Comparison of ENCODE assay signal across 22 mouse cellular contexts in genomic region chr9:69128335-69128734, GRCm38 (mm10).
"Had no signal": no experiment of that assay in that cellular context is flagged by ENCODE, and none has a peak within 500 bp of the region (broad histone marks: within the 10 kb centered on the region; RNA-seq: fewer than 3 reads in every experiment).

No protein-coding gene starts in this region.

- H3K9me3 ChIP-seq: limb, embryonic 12.5 days; limb, embryonic 15.5 days; midbrain, embryonic 12.5 days; midbrain, embryonic 15.5 days; neural tube, embryonic 12.5 days; neural tube, embryonic 15.5 days had no signal

- H3K27me3 ChIP-seq: midbrain, embryonic 15.5 days; neural tube, embryonic 12.5 days; neural tube, embryonic 15.5 days had no signal

- H3K4me2 ChIP-seq: limb, embryonic 12.5 days; limb, embryonic 15.5 days; liver, embryonic 11.5 days; midbrain, embryonic 12.5 days; midbrain, embryonic 15.5 days; neural tube, embryonic 12.5 days; neural tube, embryonic 15.5 days had no signal

- H3K9ac ChIP-seq: limb, embryonic 12.5 days; limb, embryonic 15.5 days; liver, embryonic 14.5 days; liver, postnatal 0 days; midbrain, embryonic 12.5 days; midbrain, embryonic 15.5 days; neural tube, embryonic 12.5 days; neural tube, embryonic 15.5 days had no signal

- ATAC-seq: liver, postnatal 0 days; midbrain, embryonic 15.5 days had no signal

- H3K36me3 ChIP-seq: limb, embryonic 12.5 days; limb, embryonic 15.5 days; midbrain, embryonic 12.5 days; midbrain, embryonic 15.5 days; neural tube, embryonic 12.5 days; neural tube, embryonic 15.5 days had no signal

- DNase-seq: kidney, adult 9 months; kidney, postnatal 14 days; kidney, postnatal 4 days; left cerebral cortex, postnatal 4 days; liver, postnatal 0 days; lung, postnatal 10 days; right cerebral cortex, adult 18-20 months; right cerebral cortex, postnatal 14 days; right cerebral cortex, postnatal 4 days; thymus, adult 2 months; thymus, postnatal 14 days; thymus, postnatal 4 days had no signal

- H3K4me3 ChIP-seq: limb, embryonic 12.5 days; limb, embryonic 15.5 days; midbrain, embryonic 12.5 days; midbrain, embryonic 15.5 days; neural tube, embryonic 12.5 days; neural tube, embryonic 15.5 days had no signal

- H3K27ac ChIP-seq: limb, embryonic 12.5 days; limb, embryonic 15.5 days; liver, embryonic 14.5 days; macrophage; midbrain, embryonic 12.5 days; midbrain, embryonic 15.5 days; neural tube, embryonic 12.5 days; neural tube, embryonic 15.5 days; stomach, postnatal 0 days had no signal
